Mouse (Mus musculus): ENCODE data around the gene C1qb.

C1qb gene

DNA sequence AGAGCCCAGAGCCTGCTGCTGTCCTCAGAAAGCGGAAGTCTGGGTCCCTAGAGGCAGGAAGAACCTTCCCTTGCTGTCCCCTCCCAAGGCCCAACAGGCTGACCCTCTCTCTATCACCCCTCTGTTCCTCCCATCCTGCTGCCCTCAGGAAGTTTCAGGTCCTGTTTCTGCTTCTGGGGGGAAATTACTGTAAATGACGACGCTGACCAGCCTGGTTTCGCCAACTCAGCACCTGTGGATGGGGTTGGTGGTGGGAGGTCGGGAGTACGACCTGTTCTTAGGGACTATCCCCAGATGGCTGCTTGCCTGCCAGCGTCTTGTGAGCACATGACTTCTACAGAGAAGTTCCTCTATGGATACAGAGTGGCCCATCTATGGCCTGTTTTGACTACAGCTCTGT is at the start of gene C1qb:
TSS of gene C1qb (minus strand) at position 87 of the 400 bp plus-strand sequence.
- no peak for DNase-seq (ENCODE audit: extremely low spot score, low read depth, low spot score)

DNA sequence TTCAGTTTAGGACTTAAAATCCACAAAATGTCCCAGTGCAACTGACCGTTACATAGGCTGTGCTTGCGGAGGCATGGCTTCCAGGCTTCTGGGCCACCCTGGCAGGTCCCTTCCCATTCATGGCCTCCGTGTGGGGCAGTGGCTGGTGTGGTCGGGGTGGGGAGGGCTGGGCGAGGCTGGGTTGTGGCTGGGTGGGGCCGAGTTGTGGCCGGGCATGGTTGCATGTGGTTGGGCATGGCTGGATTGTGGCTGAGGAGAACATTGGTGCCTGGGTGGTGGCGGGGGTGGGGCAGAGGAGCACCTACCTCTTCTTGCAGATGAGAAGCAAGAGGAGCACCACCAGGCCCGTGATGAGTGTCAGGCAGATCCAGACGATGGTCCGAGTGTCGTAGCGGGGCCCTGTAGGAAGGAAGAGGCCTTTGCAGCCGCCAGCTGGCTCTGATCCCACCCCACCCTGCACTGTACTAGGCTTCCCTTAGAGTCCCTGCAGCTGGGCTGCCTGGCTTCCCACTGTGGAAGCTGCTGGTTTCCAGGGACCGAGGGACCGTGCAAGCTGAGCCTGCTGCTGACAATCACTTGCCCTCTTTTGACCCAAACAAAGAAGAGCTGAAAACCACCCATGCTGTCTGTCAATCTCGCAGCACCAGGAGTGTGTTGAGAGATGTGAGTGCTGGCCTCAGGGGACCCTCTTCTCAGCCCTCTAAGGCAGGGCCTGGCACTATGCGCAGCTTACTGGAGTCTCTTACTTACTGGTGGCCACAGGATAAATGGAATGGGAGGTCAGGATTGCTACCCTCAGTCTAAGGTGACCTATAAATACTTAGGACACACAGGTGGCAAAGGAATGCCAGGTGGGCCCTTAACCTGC is 49.0 kb upstream of the C1qb start:
- DNase-seq (ENCODE audit: extremely low spot score, low read depth, low spot score) = no peak

DNA sequence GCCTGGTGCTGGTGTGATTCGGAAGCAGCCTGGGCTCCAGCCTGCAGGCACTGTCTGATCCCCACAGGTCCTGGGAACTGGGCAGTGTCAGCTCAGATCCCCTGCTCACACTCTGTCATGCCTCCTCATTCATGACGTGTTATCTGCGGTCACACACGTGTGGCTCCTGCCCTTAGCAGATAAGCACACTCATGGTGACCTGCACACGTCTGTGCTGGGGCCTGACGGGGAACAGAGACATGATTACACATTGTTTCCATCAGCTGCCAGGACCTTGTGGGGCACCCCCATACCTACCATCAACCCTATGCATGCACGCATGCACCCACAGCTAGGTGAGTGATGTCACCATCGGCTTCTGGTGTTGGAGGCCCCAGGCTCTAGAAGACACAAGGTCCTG is 44.5 kb upstream of the C1qb start:
- DNase-seq (ENCODE audit: extremely low spot score, low read depth, low spot score) = no peak

DNA sequence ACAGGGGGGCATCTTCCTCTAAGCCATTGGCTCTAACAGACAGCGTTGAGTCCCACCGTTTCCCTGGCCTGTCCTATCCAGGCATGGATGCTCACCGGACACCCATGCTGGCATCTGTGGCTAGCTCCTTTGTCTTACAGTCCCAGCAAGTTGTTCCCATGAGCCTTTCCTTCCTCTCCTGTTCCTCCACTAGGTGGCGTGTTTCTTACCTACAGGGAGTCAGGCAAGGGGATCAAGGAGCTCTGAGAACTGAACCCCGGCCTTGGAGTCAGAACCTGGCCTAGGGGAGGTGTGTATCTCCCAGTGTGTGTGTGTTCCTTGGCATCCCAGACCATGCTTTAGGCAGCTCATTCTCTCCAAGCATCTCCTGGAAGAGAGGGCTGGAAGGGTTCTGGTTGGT is 42.9 kb upstream of the C1qb start:
- DNase-seq (ENCODE audit: extremely low spot score, low read depth, low spot score) = peak; percentile 44

DNA sequence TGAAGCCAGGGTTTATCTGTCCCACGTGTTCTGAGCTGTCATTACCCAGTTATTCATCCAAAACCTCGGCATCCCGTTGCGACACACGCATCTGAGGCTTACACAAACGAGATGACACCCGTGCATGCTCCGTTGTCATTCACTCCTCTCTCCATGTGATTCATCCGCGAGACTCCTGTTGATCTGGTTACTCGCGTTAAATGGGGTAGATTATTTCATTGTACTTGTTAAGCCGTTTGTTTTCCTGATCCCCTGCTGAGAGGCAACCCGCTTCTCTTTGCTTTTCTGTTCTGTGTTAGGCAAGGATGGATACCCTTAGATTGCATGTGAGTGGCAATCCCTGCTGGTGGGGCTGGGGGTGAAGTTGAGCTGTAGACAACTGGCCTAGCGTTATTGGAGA is 39.8 kb upstream of the C1qb start:
- DNase-seq (ENCODE audit: extremely low spot score, low read depth, low spot score) = no peak

DNA sequence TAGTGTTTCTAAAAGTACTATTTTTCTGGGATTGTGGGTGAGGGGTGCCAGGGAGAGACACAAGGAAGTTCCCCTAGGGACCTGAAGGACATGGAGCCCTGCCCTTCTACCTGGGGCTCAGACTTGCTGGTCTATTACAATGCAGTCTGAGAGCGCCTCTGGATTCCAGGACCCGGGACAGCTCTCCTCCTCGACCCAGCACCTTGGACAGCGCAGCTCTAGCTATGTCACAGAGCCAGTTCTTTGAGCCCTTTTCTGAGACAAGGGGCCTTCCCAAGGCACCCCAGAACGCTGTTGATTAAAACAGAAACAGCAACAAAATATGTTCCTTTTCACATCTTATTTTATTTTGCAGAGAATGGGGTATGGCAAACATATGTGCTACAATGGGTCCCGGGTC is 38.5 kb upstream of the C1qb start:
- DNase-seq (ENCODE audit: extremely low spot score, low read depth, low spot score) = peak; percentile 57

DNA sequence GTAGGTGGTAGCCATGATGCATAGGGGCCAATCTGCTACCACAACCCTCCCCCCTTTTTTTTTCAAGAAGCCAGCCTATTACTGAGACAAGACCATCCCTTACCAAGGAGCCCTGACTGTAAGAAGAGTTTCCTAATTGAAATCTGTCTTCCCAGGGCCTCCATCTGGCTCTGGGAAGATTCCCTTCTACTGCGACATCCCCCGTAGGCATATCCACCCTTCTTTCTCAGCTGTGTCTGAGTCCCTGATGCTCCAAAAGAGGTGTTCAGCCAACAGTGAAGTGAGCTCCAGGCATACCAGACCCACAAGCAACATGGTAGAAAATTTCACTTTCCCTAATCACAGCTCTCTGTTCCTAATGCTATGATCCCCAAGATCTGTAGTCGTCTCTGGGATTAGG is 33.5 kb upstream of the C1qb start:
- no peak for DNase-seq (ENCODE audit: extremely low spot score, low read depth, low spot score)

DNA sequence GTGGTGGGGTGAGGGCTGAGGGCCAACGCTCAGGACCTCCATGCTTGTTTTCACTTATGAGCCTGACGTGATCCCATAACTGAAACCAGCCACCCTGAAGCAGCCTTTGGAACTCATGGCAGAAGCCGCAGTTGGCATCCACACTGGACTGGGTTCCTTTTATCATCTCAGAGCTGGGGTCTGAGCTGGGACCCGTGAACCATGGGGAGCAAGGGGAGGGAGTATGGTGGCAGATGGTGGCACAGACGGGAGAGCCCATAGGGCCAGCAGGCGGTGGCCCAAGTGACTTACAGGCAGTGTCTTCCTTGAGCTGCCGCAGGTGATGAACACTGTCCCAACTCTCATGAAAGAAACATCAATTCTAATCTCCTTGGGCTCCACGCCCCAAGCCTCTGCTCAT is 32.8 kb upstream of the C1qb start:
- no peak for DNase-seq (ENCODE audit: extremely low spot score, low read depth, low spot score)

DNA sequence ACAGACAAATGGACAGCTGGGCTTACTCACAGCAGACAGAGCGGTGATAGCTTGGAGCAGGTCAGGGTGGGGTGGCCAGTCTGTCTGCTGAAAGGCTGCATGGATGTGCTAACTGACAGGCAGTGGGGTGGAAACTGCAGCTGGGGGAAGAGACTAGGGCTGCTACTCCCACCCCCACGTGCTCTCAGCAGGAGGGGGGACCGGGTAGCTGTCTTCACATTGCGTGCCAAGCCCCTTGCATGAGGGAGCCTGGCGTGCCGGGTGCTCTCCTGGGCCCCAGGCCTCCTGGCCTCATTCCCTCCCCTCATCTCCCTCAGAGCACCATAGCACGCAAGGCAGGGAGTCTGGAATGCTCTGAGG is 31.2 kb upstream of the C1qb start:
- DNase-seq (ENCODE audit: extremely low spot score, low read depth, low spot score) = no peak

DNA sequence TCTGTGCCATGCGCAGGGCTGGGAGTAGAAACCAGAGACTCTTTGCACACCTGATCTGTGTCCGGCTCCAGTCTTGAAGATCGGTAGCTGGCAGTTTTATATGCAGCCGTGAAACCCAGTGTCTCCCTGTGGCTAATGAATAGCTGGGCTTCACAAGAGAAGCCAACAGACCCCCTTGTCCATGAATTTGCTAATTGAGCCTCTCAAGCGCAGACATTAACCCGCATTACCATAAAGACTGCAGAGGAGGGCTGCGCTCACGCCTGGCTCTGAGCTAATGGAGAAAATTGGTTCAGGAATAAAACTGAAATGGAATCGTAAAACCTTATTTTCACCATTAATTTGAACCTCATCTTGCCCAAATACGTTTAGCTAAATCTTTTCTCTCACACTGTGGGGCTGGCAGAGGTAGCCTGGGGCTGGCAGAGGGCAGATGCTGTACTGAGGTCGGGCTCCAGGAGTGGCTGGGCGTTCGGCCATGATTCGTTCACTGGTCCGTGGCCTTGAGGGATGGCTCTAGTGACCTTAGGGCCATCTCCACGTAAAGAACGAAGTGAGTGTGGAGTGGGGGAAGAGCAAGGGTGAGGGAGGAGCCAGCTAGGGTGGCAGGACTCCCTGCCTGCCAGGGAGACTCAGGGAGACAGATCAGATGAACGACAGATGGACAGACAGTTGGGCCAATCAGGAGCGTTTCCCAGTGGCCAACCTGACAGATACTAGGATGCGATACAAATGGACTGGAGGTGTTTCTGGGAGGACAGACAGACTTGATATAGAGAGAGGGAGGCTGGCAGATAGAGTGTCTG is 30.6 kb upstream of the C1qb start:
- no peak for DNase-seq (ENCODE audit: extremely low spot score, low read depth, low spot score)

DNA sequence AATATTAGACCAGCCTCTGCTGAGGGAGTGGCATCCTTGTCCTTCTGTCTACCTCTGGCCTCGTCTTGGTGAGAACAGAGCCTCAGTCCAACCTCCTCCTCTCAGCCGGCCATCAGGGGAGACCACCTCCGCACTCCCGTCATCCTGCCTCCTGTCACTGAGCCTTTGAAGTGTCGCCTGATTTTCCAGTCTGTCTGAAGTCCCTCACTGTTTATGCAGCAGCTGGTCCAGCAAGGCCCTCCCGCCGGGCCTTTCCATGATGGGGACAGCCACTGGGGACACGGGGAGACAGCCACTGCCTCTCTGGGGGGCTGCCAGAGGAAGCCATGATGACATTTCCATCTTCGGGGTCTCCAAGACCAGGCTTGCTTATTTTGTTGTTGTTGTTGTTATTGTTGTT is 26.9 kb upstream of the C1qb start:
- no peak for DNase-seq (ENCODE audit: extremely low spot score, low read depth, low spot score)

DNA sequence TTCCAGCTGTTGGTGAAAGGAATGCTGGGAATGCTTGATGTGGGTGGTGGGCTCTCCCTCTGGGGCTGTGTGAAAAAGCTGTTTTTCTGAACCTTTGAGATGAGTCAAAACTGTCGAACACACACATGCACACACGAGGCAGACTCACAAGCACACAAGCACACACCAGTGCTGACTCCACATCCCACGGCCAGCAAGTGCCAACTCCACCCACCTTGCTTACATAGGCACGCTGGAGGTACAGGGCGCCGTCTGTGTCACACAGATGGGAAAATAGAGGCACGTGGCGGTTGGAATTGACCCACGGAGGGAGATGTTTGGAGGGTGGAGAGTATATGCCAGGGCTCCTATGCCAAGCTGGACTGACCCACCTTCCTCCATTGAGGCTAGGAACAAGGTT is 25.8 kb upstream of the C1qb start:
- no peak for DNase-seq (ENCODE audit: extremely low spot score, low read depth, low spot score)

DNA sequence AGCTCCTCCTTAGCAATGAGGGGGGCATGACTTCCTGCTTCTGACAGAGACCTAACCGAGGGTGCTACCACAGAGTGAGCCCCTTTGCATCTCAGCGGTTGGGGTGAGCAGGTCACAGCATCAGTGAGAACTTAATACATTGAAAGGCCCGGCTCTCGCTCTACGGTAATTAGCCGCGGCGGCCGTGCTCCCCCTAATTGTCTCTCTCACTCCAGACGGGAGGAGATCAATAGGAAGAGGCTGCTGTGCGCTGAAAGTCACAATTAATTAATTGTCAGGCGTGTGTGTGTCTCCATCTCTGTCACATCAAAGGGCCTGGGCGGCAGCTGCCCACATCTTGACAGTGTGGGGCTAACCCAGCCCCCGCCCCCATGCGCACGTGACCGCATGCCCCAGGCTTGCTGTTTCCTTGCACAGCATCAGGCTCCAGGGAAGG is 25.2 kb upstream of the C1qb start:
- no peak for DNase-seq (ENCODE audit: extremely low spot score, low read depth, low spot score)

DNA sequence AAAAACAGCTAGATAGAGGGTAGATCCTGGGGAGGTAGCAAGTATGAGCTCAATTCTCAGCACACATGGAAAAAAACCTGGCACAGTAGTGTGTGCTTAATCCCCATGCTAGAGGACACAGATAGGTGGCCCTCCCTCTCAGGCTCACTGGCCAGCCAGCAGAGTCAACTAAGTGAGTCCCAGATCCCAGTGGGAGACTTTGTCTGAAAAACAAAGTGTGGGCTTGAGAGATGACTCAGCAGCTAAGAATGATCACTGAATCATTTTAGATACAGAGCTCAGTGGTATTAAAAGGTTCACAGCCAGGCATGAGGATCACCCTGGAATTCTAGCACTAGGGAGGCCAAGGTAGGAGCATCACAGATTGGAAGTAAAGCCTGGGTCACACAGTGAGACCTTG is 21.8 kb upstream of the C1qb start:
- DNase-seq (ENCODE audit: extremely low spot score, low read depth, low spot score) = no peak

DNA sequence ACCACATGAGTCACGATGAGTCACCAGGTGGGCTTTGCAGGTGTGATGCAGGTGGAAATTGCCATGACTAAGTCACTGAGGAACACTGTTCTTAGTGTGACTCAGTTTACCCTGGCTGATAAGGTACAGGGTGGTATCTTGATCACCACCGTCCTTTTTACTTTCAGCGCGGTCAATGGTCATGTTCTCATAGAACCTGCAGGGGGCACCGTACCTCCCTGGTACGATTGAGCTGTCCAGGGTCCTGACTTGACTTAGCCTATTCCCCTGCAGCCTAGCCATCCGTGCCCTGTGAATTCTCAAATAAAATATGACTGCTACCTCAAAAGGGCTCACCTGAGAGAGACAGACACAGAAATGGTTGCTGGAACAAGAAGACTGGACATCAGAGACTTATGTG is 21.0 kb upstream of the C1qb start:
- peak; percentile 57 for DNase-seq (ENCODE audit: extremely low spot score, low read depth, low spot score)

DNA sequence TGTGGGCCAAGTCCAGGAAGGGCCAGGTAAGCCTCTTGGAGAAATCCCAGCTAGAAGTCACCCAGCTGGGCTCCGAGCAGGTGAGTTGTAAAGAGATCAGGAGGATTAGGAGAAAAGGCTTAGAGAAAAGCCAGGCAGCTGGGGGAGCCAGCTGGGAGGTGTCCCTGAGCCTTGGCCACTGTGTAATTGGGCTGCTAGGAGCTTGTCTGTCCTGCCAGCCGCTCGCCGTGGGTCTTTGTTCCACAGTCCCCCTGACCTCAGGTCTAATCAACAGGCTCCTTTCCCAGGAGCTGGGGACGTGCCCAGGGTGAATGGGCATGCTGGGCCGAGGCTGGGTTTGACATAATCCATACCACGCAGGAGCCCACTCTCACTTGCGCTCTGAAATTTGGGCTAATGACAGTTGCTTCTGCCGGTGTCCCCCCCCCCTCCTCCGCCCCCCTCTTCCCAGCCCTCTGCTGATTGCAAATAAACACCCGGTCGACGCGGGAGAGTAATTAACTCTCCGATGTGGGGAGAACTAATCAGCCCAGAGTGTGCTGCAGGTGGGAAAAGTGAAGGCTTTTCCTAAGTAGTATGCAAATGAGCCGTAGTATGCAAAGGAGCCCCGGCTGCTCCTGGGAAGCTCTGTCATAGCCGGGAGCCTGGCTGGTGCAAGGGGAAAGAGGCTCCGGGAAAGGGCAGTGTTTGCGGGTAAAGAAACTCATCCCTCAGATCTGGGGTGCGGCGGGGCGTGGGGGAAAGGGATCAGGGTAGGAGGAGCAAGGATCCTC is 19.0 kb upstream of the C1qb start:
- no peak for DNase-seq (ENCODE audit: extremely low spot score, low read depth, low spot score)

DNA sequence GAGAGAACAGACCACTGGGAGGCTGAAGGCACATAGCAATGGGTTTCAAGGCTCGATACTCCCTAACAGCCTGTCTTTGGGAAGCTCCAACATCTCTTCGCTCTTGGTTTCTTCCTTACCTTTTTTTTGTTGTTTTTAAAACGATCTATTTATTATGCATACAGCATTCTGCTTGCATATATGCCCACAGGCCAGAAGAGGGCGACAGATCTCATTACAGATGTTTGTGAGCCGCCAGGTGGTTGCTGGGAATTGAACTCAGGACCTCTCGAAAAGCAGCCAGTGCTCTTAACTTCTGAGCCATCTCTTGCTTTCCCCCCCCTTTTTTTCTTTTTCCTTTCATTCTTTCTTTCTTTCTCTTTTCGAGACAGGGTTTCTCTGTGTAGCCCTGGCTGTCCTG is 13.2 kb upstream of the C1qb start:
- DNase-seq (ENCODE audit: extremely low spot score, low read depth, low spot score) = no peak

DNA sequence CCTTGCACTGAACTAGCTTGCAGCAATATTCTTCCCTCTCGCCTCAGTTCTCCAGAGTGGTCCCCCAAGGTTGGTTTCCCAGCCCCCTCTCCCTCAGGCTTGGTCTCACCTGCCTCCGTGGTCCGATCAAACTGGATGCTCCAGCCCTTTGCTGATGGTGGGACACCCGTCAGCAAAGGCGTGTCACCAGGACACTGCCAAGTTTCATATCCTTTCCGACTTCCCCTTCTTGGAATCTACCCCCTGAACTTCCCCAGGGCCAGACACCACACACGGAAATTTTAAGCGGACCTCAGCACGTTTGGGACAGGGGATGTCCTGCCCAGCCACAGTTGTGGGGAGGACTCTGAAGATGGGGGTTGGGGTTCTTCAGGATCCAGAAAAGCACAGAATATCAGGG is 12.7 kb upstream of the C1qb start, which contains the start of gene C1qa:
TSS of gene C1qa (minus strand) at position 167 of the 400 bp plus-strand sequence.
- DNase-seq (ENCODE audit: extremely low spot score, low read depth, low spot score) = no peak

DNA sequence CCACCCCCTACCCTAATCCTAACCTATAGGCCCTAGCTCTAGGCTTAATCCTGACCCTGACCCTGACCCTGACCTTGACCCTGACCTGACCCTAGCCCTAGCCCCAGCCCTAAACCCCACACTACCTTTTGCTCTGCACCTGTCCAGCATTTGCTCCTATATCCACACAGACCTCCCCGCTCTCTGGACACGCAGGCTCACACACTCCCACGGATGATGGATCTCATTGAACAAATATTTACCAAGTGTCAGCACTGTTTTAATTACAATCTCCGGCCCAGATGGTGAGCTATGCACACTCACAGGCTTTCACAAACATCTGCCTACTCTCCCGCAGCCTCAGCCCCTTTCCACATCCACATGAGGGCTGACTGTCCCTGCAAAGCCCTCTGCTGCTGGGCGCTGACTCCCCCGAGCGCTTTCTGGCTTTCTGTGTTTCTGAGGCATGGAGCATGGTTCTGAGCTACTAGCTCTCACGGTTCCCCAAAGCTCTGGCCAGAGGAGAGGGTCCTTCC is 12.2 kb upstream of the C1qb start:
- DNase-seq (ENCODE audit: extremely low spot score, low read depth, low spot score) = no peak

DNA sequence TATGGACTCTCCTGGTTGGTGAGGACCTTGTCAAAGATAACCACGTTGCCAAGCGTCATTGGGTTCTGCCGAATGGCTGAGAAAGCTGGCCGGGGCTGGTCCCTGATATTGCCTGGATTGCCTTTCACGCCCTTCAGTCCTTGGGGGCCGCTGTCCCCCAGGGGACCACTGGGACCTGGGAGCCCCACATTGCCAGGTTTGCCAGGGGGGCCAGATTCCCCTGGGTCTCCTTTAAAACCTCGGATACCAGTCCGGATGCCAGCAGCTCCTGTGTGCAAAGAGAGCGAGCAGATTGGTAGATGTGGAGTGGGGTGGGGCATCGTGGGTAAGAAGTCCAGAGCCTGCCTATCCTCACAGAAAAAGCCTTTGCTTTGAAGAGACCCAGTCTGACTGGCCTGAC is 10.5 kb upstream of the C1qb start:
- DNase-seq (ENCODE audit: extremely low spot score, low read depth, low spot score) = no peak

DNA sequence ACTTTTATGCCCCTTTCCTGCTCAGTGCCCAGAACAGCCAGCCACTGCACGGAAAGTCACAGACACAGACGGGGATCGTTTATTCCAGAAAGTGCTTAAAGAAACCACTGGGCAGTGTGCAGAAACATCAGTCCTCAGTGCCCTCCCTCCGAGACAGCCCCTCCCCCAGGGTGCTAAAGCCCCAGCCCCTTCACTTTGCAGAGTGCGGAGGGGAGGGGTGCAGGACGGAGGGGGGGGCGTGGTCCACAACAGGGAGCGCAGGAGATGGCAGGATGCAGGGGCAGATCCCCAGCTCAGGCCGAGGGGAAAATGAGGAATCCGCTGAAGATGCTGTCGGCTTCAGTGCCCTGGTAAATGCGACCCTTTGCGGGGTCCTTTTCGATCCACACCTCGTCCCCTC is 9.9 kb upstream of the C1qb start:
- DNase-seq (ENCODE audit: extremely low spot score, low read depth, low spot score) = no peak
